9 mouse cellular contexts compared by ENCODE assay signal in genomic region chr11:33614218-33614617, GRCm38 (mm10). TPM values are rescaled to one million over a fixed set of nuclear protein-coding genes. Genes with fewer than 3 reads are reported as not detected.
DNase-seq lines count a peak whose midpoint lies in the region; ATAC-seq and TF ChIP-seq lines count a peak whose summit lies in the region.
"Had no signal": no experiment of that assay in that cellular context is flagged by ENCODE, and none has a peak within 500 bp of the region (broad histone marks: within the 10 kb centered on the region; RNA-seq: fewer than 3 reads in every experiment).

No protein-coding gene starts in this region.

- TF ChIP-seq EP300 in lung, postnatal 0 days (IDR thresholded peaks at IDR 0.05), result no peak

- 8% methylated on average over 15 of the region's 15 CpGs for WGBS in forebrain, postnatal 0 days
- 7% methylated on average over 15 of the region's 15 CpGs for WGBS in hindbrain, embryonic 11.5 days
- WGBS in lung, postnatal 0 days, result 5% methylated on average over 15 of the region's 15 CpGs

- no peaks in the 10 kb centered on the region for H3K4me1 ChIP-seq in forebrain, postnatal 0 days (ENCODE audit: insufficient read depth)
- H3K4me1 ChIP-seq in hindbrain, embryonic 11.5 days (replicated peaks; ENCODE audit: control insufficient read depth, insufficient read depth, low read length), result no peaks in the 10 kb centered on the region
- H3K4me1 ChIP-seq in lung, postnatal 0 days (ENCODE audit: insufficient read depth, low read depth, low read length), result no peaks in the 10 kb centered on the region

- no peak overlapping the region for H3K9ac ChIP-seq in forebrain, postnatal 0 days
- H3K9ac ChIP-seq in hindbrain, embryonic 11.5 days (ENCODE audit: low read depth, low read length), result no peak overlapping the region
- no peak overlapping the region for H3K9ac ChIP-seq in lung, postnatal 0 days (replicated peaks; ENCODE audit: low read depth)

- no peaks in the 10 kb centered on the region for H3K36me3 ChIP-seq in forebrain, postnatal 0 days (ENCODE audit: insufficient read depth)
- no peaks in the 10 kb centered on the region for H3K36me3 ChIP-seq in hindbrain, embryonic 11.5 days (ENCODE audit: control insufficient read depth, insufficient read depth, low read length)
- H3K36me3 ChIP-seq in lung, postnatal 0 days (ENCODE audit: insufficient read depth, low read length), result no peaks in the 10 kb centered on the region

- H3K4me3 ChIP-seq in forebrain, postnatal 0 days (ENCODE audit: low read depth, low read length), result no peak overlapping the region
- no peak overlapping the region for H3K4me3 ChIP-seq in hindbrain, embryonic 11.5 days (ENCODE audit: low read depth, low read length)
- H3K4me3 ChIP-seq in lung, postnatal 0 days (ENCODE audit: low read depth, low read length), result no peak overlapping the region

- no peak overlapping the region for H3K27ac ChIP-seq in forebrain, postnatal 0 days (ENCODE audit: low read depth, low read length)
- no peak overlapping the region for H3K27ac ChIP-seq in hindbrain, embryonic 11.5 days (ENCODE audit: low read depth, low read length)
- H3K27ac ChIP-seq in lung, postnatal 0 days (ENCODE audit: low read length), result no peak overlapping the region

- TF ChIP-seq CTCF in forebrain, postnatal 0 days (IDR thresholded peaks at IDR 0.05; ENCODE audit: low read depth), result peak; percentile 96
- TF ChIP-seq CTCF in lung, postnatal 0 days (IDR thresholded peaks at IDR 0.05), result peak; percentile 94

- H3K9me3 ChIP-seq in forebrain, postnatal 0 days (ENCODE audit: low read length), result no peaks in the 10 kb centered on the region
- H3K9me3 ChIP-seq in hindbrain, embryonic 11.5 days (ENCODE audit: control insufficient read depth, low read length), result no peaks in the 10 kb centered on the region
- no peaks in the 10 kb centered on the region for H3K9me3 ChIP-seq in lung, postnatal 0 days (ENCODE audit: low read length)

- peak; percentile 72 for DNase-seq in MN1 (ENCODE audit: low spot score)
- DNase-seq in cerebellum, adult 11 months, result peak; percentile 42
- peak; percentile 84 for DNase-seq in forebrain, postnatal 0 days
- peak; percentile 84 for DNase-seq in hindbrain, embryonic 11.5 days (ENCODE audit: low spot score)
- DNase-seq in layer of hippocampus, adult 8-10 months (ENCODE audit: low spot score in 2 of 2), result peak; percentile 22 to 79
- peak; percentile 77 for DNase-seq in lung, postnatal 0 days (ENCODE audit: low spot score)
- peak; percentile 16 for DNase-seq in retina, adult 2 months (ENCODE audit: low read depth, low spot score)
- peak; percentile 39 for DNase-seq in urinary bladder, adult 2 months (ENCODE audit: low spot score)

- ATAC-seq in forebrain, postnatal 0 days, result peak; percentile 85
- ATAC-seq in hindbrain, embryonic 11.5 days (ENCODE audit: low FRiP score), result peak; percentile 65
- peak; percentile 69 for ATAC-seq in lung, postnatal 0 days

- no peak overlapping the region for H3K4me2 ChIP-seq in forebrain, postnatal 0 days (ENCODE audit: low read depth)
- no peak overlapping the region for H3K4me2 ChIP-seq in hindbrain, embryonic 11.5 days (replicated peaks; ENCODE audit: low read depth, low read length)
- H3K4me2 ChIP-seq in lung, postnatal 0 days (replicated peaks; ENCODE audit: low read depth, low read length), result no peak overlapping the region

- H3K27me3 ChIP-seq in forebrain, postnatal 0 days (ENCODE audit: insufficient read depth, low read length), result peaks cover 3% of the 10 kb centered on the region
- no peaks in the 10 kb centered on the region for H3K27me3 ChIP-seq in hindbrain, embryonic 11.5 days (ENCODE audit: control insufficient read depth, insufficient read depth, low read length)
- no peaks in the 10 kb centered on the region for H3K27me3 ChIP-seq in lung, postnatal 0 days (replicated peaks; ENCODE audit: insufficient read depth, low read length)

RNA-seq across cellular contexts. Expression of gene D130052B06Rik, which starts 15.1 kb away (rescaled TPM):
- total RNA-seq in forebrain, postnatal 0 days (2014; rRNA removed), result not detected in 2 replicates
- not detected in 2 replicates for polyA plus RNA-seq in forebrain, postnatal 0 days (2015; fragmentation: Nextera tagmentation; extraction: Ambion mirVana)
- polyA plus RNA-seq in hindbrain, embryonic 11.5 days (2014; fragmentation: Nextera tagmentation; extraction: Ambion mirVana), result 0.08 TPM in 1 of 2 replicates, not detected in the other
- not detected for total RNA-seq in layer of hippocampus, adult 8-10 months (2022)
- polyA plus RNA-seq in lung, postnatal 0 days (2015; fragmentation: Nextera tagmentation; extraction: Ambion mirVana), result not detected in 2 replicates
- polyA plus RNA-seq in urinary bladder, adult 2 months (2012; rRNA removed), result not detected in 2 replicates
- polyA plus RNA-seq: heart, embryonic 16.5 days had no signal

RNA-seq across cellular contexts. Expression of gene Gabrp, which starts 35.5 kb away (rescaled TPM):
- 0.15 TPM in 1 of 2 replicates, not detected in the other for total RNA-seq in forebrain, postnatal 0 days (2014; rRNA removed)
- polyA plus RNA-seq in forebrain, postnatal 0 days (2015; fragmentation: Nextera tagmentation; extraction: Ambion mirVana), result not detected in 2 replicates
- polyA plus RNA-seq in hindbrain, embryonic 11.5 days (2014; fragmentation: Nextera tagmentation; extraction: Ambion mirVana), result 3.6 and 6.0 TPM in 2 replicates
- total RNA-seq in layer of hippocampus, adult 8-10 months (2022), result not detected
- 6.0 and 8.3 TPM in 2 replicates for polyA plus RNA-seq in lung, postnatal 0 days (2015; fragmentation: Nextera tagmentation; extraction: Ambion mirVana)
- 0.06 TPM in 2 replicates for polyA plus RNA-seq in urinary bladder, adult 2 months (2012; rRNA removed)

Comparison
In these comparisons a context has a peak if more than half of its experiments do, and no peak if none do; other contexts are left out.
1. DNase-seq: peak in every context shown above with its lines; median percentile 84 in forebrain, postnatal 0 days; 84 in hindbrain, embryonic 11.5 days; 77 in lung, postnatal 0 days; 72 in MN1; 50 in layer of hippocampus, adult 8-10 months; 42 in cerebellum, adult 11 months; 39 in urinary bladder, adult 2 months; 16 in retina, adult 2 months.